Mouse (Mus musculus) lung, embryonic 14.5 days (tissue): ENCODE measurements around the gene Hal. TPM values are rescaled to one million over a fixed set of nuclear protein-coding genes. Genes with fewer than 3 reads are reported as not detected.

ENCODE experiments used
- ATAC-seq: fragments of 200-750 bp; cut with Nextera tagmentation; 2 replicates; pipeline ENCODE4 v1.8.0; 2017; ENCODE audit warnings: mild to moderate bottlenecking, moderate TSS enrichment, moderate library complexity; ENCODE audit not compliant: insufficient read depth
- DNase-seq: peaks from one replicate; pipeline ENCODE4 v3.0.0-alpha.2; 2015
- H3K27ac ChIP-seq: fragments of 300-500 bp; sonication (generic); 2 replicates; pipeline ENCODE4 v1.5.1; 2014; ENCODE audit warnings: low read depth, mild to moderate bottlenecking, moderate library complexity
- H3K27me3 ChIP-seq: fragments of 300-500 bp; sonication (generic); 2 replicates; pipeline ENCODE4 v1.6.1; 2014; ENCODE audit warnings: low read length, control low read depth; ENCODE audit not compliant: insufficient read depth
- H3K36me3 ChIP-seq: fragments of 300-500 bp; sonication (generic); 2 replicates; pipeline ENCODE4 v1.6.1; 2014; ENCODE audit warnings: control low read depth; ENCODE audit not compliant: insufficient read depth
- H3K4me1 ChIP-seq: fragments of 300-500 bp; sonication (generic); 2 replicates; pipeline ENCODE4 v1.6.1; 2014; ENCODE audit warnings: antibody characterized with exemption, control low read depth; ENCODE audit not compliant: insufficient read depth
- H3K4me2 ChIP-seq: fragments of 300-500 bp; sonication (generic); 2 replicates; pipeline ENCODE4 v1.6.1; 2014; ENCODE audit warnings: mild to moderate bottlenecking
- H3K4me3 ChIP-seq: fragments of 300-500 bp; sonication (generic); 2 replicates; pipeline ENCODE4 v1.5.1; 2014; ENCODE audit warnings: low read depth, low read length
- H3K9ac ChIP-seq: fragments of 300-500 bp; sonication (generic); 2 replicates; pipeline ENCODE4 v1.6.1; 2014
- H3K9me3 ChIP-seq: fragments of 300-500 bp; sonication (generic); 2 replicates; pipeline ENCODE4 v1.6.1; 2016; ENCODE audit warnings: low read depth, low read length, control low read depth
- CTCF ChIP-seq: IDR thresholded peaks from 2 replicates; pipeline ENCODE4 v1.5.1; 2016; ENCODE audit warnings: antibody characterized with exemption, low read depth
- WGBS: fragments of 180-500 bp; shearing (Covaris S2); extraction: QIAGEN DNeasy Blood & Tissue Kit; methylation state at CpG from one replicate; pipeline ENCODE4 v1.1.7; 2014; 5-methylcytosine and 5-hydroxymethylcytosine counted together
- polyA plus RNA-seq: library from polyadenylated mRNA; unstranded; fragments of >200 nt; fragmentation: Nextera tagmentation; extraction: Ambion mirVana; gene quantifications from 2 replicates; pipeline ENCODE4 v1.2.1, GENCODE M21; 2014

Hal gene
- polyA plus RNA-seq, 1 experiment from 2014 or later: 0.29 TPM

DNA sequence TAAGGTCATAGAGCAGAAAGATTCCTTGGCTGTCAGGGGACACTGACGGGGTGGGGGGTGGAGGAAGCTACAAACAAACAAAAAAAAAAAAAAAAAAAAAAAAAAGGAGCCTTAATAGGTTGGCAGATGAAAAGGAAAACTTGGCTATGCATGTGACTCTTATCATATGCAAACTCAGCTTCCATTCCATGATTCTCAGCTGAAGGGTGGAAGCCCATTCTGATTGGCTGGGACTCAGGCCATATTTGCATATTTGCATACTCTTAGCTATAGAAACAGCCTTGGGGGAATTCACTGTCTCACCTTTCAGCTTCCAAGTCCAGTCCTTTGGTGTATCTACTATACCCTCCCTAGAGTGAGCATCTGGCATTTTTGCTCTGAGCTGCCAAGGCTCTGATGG, 26.9 kb downstream of the Hal start:
- no peak for ATAC-seq
- no peaks in the 10 kb centered on the region for H3K9me3 ChIP-seq
- no peak overlapping the region for H3K4me3 ChIP-seq
- H3K4me1 ChIP-seq: no peaks in the 10 kb centered on the region
- WGBS: 11% methylated on average over 1 of the region's 1 CpGs
- no peaks in the 10 kb centered on the region for H3K36me3 ChIP-seq
- H3K4me2 ChIP-seq: no peak overlapping the region
- H3K9ac ChIP-seq: no peak overlapping the region
- H3K27ac ChIP-seq: no peak overlapping the region
- no peak for TF ChIP-seq CTCF
- DNase-seq: peak; percentile 21
- no peaks in the 10 kb centered on the region for H3K27me3 ChIP-seq

GRCm38 (mm10) chr10:93515927-93516326, 27.4 kb downstream of the Hal start:
- Histone ChIP-seq H3K27me3 (no peaks in the 10 kb centered on the region), H3K27ac (no peak overlapping the region), H3K4me1 (no peaks in the 10 kb centered on the region), H3K4me3 (no peak overlapping the region), H3K4me2 (no peak overlapping the region), H3K9me3 (no peaks in the 10 kb centered on the region), H3K36me3 (no peaks in the 10 kb centered on the region), H3K9ac (no peak overlapping the region)
- ATAC-seq: no peak
- 76% methylated on average over 12 of the region's 12 CpGs for WGBS
- no peak for TF ChIP-seq CTCF
- no peak for DNase-seq

GRCm38 (mm10) chr10:93517754-93518153, 29.2 kb downstream of the Hal start:
- DNase-seq (no peak), ATAC-seq (no peak)
- TF ChIP-seq CTCF: no peak

GRCm38 (mm10) chr10:93518186-93518585, 29.6 kb downstream of the Hal start:
- H3K4me3 ChIP-seq: no peak overlapping the region
- no peak for ATAC-seq
- H3K9ac ChIP-seq: no peak overlapping the region

More at GRCm38 (mm10) chr10:93517754-93518153, 29.2 kb downstream of the Hal start:
- H3K4me2 ChIP-seq: no peak overlapping the region
- H3K4me3 ChIP-seq: no peak overlapping the region
- WGBS: 16% methylated on average over 4 of the region's 4 CpGs
- H3K4me1 ChIP-seq: no peaks in the 10 kb centered on the region
- H3K9ac ChIP-seq: no peak overlapping the region
- H3K9me3 ChIP-seq: no peaks in the 10 kb centered on the region
- no peaks in the 10 kb centered on the region for H3K27me3 ChIP-seq
- H3K36me3 ChIP-seq: no peaks in the 10 kb centered on the region
- no peak overlapping the region for H3K27ac ChIP-seq

GRCm38 (mm10) chr10:93518620-93519019, 30.1 kb downstream of the Hal start:
- no peak for DNase-seq
- Histone ChIP-seq H3K27ac (no peak overlapping the region), H3K4me1 (no peaks in the 10 kb centered on the region), H3K9me3 (no peaks in the 10 kb centered on the region), H3K9ac (no peak overlapping the region), H3K4me3 (no peak overlapping the region), H3K4me2 (no peak overlapping the region), H3K36me3 (no peaks in the 10 kb centered on the region), H3K27me3 (no peaks in the 10 kb centered on the region)
- 67% methylated on average over 2 of the region's 2 CpGs for WGBS
- TF ChIP-seq CTCF: no peak
- ATAC-seq: no peak

More at GRCm38 (mm10) chr10:93518186-93518585, 29.6 kb downstream of the Hal start:
- no peaks in the 10 kb centered on the region for H3K4me1 ChIP-seq
- no peaks in the 10 kb centered on the region for H3K9me3 ChIP-seq
- no peak for DNase-seq
- no peak for TF ChIP-seq CTCF
- no peak overlapping the region for H3K4me2 ChIP-seq
- no peaks in the 10 kb centered on the region for H3K27me3 ChIP-seq
- WGBS: 63% methylated on average over 4 of the region's 4 CpGs
- H3K27ac ChIP-seq: no peak overlapping the region
- H3K36me3 ChIP-seq: no peaks in the 10 kb centered on the region

GRCm38 (mm10) chr10:93519159-93519558, 30.6 kb downstream of the Hal start:
- Histone ChIP-seq H3K27me3 (no peaks in the 10 kb centered on the region), H3K4me2 (no peak overlapping the region), H3K4me1 (no peaks in the 10 kb centered on the region), H3K36me3 (no peaks in the 10 kb centered on the region), H3K9me3 (no peaks in the 10 kb centered on the region), H3K27ac (no peak overlapping the region), H3K4me3 (no peak overlapping the region), H3K9ac (no peak overlapping the region)
- DNase-seq (no peak), ATAC-seq (no peak)
- TF ChIP-seq CTCF: no peak
- WGBS: 90% methylated on average over 8 of the region's 8 CpGs

DNA sequence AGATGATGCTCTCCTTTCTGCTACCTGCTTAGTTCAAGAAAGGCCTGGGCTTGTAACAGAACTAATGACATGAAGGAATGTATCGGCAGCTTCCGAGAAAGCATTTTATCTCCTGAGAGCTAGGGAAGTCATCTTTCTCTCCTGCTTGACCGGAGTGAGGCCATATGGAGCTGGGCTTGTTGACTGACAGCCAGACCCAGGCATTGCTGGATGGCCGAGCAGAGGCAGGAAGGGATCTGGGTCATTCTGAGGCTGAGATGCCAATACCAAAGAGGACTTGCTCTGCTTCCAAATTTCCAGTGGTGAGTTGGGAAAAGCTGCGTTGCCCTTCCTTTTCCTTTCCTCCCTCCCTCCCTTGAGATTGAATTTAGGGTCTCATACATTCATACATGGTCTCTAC, 31.2 kb downstream of the Hal start:
- ATAC-seq (no peak), DNase-seq (no peak)
- H3K36me3 ChIP-seq: no peaks in the 10 kb centered on the region
- 66% methylated on average over 5 of the region's 5 CpGs for WGBS
- no peaks in the 10 kb centered on the region for H3K27me3 ChIP-seq
- no peak overlapping the region for H3K27ac ChIP-seq
- H3K9me3 ChIP-seq: no peaks in the 10 kb centered on the region
- H3K4me1 ChIP-seq: no peaks in the 10 kb centered on the region
- H3K4me2 ChIP-seq: no peak overlapping the region
- TF ChIP-seq CTCF: no peak
- no peak overlapping the region for H3K9ac ChIP-seq
- no peak overlapping the region for H3K4me3 ChIP-seq

GRCm38 (mm10) chr10:93520994-93521393, 32.4 kb downstream of the Hal start:
- H3K4me2 ChIP-seq: no peak overlapping the region
- H3K4me3 ChIP-seq: no peak overlapping the region
- TF ChIP-seq CTCF: no peak
- no peak overlapping the region for H3K27ac ChIP-seq
- no peak overlapping the region for H3K9ac ChIP-seq
- no peaks in the 10 kb centered on the region for H3K27me3 ChIP-seq
- ATAC-seq (no peak), DNase-seq (no peak)
- H3K9me3 ChIP-seq: no peaks in the 10 kb centered on the region
- WGBS: 43% methylated on average over 4 of the region's 4 CpGs
- H3K4me1 ChIP-seq: no peaks in the 10 kb centered on the region
- no peaks in the 10 kb centered on the region for H3K36me3 ChIP-seq
